Mouse (Mus musculus) cerebellum, adult (tissue): ENCODE measurements around the gene Gpr108.
A peak's percentile ranks its signal among the peaks of the same experiment; 100 is the strongest.

Experiments used
- ATAC-seq: cut with Nextera tagmentation; 2 replicates; pipeline ENCODE4 v1.9.2; 2017; ENCODE audit warnings: mild to moderate bottlenecking, moderate library complexity, mixed read lengths; ENCODE audit not compliant: insufficient number of reproducible peaks, low FRiP score, low TSS enrichment

The Gpr108 gene

DNA sequence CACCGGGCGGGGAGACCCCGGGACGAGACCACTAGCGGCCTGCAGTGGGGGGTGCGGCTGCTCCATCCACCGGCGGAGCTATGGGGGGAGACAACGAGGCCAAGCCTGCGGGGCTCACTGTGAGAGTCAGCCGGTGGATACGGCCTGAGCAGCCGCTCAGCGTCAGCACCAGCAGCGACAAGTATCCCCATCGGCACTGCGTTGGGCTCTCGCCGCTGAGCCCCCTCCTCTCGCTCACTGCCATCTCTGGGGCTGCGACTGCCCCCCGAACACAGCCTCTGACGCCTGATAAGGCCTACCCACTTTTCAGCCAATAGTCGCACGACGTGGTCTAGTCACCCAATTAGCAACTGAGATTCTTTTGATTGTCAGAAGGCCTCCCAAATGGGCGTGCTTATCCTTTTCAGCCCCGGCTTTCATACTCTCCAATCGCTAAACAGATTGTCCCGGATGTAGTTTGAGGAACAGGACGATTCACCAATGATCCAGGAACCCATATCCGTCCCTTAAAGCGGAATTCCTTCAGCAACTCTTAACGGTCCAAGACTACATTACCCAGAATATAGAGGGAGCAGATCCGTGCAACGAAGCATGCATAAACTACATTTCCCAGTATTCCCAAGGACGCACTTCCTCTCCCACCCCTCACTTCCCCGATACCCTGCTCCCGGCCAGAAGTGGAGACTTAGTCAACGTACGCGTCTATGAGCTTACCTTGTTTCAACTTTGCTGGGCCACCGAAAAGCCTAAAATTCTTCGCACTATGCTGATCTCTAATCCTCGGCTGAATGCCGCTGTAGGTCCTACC is 649 bp downstream of the Gpr108 start:
- peak; percentile 92 for ATAC-seq

GRCm38 (mm10) chr17:57246663-57247392 is 1.4 kb downstream of the Gpr108 start:
- ATAC-seq: no peak

DNA sequence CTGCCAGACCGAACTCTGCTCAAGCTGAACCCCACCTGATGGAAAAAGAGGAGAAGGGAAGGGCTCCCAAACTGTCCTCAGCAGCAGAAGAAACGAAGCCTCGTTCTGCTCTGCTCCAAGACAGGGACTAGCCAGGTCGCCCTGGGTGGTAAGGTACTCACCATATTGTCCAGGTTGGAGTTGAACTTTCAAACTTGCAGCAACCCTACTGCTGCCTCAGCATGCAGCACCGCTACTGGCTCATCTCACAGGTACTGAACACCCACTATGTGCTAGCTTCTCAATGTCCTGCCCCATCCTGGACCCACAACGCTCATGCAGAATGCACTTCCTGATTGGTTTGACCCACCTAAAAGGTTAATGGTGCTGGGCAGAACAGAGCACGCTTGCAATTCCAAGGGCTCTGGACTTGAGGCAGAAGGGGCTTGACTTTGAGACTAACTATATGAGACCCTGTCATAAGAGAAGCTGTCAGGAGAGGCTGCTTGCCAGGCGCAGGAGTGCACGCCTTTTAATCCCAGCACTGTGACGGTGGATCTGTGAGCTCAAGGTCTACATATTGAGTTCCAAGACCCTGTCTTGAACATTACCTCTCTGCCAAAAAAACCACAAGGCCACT is 2.8 kb downstream of the Gpr108 start:
- ATAC-seq: no peak

GRCm38 (mm10) chr17:57243650-57244370 is 4.4 kb downstream of the Gpr108 start:
- ATAC-seq: no peak

GRCm38 (mm10) chr17:57237181-57237580 is 11.1 kb downstream of the Gpr108 start:
- ATAC-seq: no peak

- ATAC-seq: no peak
Observed at GRCm38 (mm10) chr17:57235803-57236202, 12.4 kb downstream of the Gpr108 start.

GRCm38 (mm10) chr17:57234254-57234928 is 13.9 kb downstream of the Gpr108 start:
- ATAC-seq: no peak

DNA sequence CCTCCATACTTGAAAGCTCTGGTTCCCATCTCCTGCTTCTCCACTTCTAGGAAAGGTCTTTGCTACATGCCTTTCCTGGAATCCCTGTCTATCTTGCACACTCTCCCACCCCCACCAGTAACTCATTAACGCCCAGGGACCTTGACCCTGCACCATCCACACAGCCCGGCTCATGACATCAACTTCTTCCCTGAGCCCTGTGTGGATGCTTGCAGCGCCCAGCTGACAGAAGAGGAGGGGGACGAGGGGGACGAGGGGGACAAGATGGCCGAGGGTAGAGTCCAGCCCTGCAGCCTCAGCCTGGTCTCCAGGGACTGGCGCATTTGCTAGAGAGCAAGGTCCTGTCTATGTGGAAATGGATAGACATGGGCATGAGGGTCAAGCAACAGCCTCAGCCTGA is 15.2 kb downstream of the Gpr108 start:
- no peak for ATAC-seq

DNA sequence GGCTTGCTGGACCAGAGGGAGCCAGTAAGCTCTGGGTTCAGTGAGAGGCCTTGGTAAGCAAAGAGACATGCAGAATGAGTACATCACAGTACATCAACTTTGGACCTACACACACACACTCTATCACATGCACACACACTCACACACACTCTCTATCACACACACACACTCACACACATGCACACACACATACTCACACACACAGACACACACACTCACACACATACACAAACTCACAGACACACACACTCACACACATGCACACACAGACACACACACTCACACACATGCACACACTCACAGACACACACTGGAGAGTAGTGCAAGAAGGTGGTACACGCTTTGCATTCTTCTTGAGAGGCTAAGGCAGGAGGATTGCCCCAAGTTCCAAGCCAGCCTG is 16.0 kb downstream of the Gpr108 start:
- no peak for ATAC-seq

GRCm38 (mm10) chr17:57231321-57231771 is 16.9 kb downstream of the Gpr108 start:
- no peak for ATAC-seq

- no peak for ATAC-seq
Observed at GRCm38 (mm10) chr17:57230728-57231125, 17.5 kb downstream of the Gpr108 start.

DNA sequence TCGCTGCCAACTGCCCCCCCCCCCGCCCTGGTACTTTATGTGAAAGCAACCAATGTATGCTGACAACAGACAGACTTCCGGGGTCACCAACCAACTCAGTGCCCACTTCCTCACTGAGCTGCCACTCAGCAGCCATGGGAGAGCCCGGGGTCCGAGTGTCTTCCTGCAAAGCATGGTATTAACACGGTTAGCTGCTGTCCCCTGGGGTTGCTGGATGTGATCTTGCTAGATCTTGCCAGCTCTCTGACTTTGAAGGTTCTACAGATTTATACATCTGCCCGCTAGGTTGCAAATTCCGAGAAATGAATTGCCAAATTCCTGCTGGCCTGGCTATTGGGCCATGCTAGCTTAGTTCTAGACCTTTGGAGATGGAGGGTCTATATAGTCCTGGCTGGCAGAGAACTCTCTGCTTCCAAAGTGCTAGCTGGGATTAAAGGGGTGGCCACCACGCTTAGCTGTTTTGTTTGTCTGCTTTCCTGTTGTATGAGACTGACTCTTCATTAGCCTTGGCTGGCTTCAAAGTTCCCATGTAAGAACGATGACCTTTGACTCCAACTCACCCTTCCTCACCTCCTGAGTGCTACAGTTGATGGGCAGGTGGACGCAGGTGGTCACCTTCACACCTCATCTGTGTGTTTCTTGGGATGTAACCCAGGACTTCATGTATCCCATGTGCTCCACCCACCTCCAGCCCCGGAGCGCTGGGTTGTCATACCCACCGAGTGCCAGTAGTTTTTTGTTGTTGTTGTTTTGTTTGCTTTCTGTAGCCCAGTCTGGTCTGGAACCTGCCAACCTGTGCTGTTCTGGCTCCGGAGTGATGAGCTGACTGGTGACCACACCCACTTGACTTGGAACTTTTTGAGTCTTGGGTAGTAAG is 18.2 kb downstream of the Gpr108 start:
- no peak for ATAC-seq

DNA sequence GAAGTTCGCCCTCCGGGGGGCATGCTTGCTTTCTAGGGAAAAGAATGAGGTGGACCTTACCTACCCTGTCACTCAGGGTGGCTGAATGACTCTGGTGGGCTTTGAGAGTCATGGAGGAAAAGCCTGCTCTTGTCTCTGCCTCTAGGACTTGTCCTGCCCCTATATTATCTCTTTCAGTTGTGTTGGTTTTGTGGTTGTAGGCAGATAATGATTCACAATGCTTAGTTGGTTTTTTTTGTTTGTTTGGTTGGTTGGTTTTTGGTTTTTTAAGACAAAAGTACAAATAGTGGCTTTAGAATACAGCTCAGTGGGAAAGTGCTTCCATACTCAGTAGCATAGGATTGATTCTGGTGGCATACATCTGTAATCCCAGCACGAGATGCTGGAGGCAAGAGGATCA is 19.4 kb downstream of the Gpr108 start:
- no peak for ATAC-seq

- ATAC-seq: no peak
Observed at GRCm38 (mm10) chr17:57228014-57228413, 20.2 kb downstream of the Gpr108 start, which contains the start of gene C3. Gene C3, minus strand, starts transcription at chr17:57228136.

- ATAC-seq: no peak
Observed at GRCm38 (mm10) chr17:57227468-57227867, 20.8 kb downstream of the Gpr108 start.

DNA sequence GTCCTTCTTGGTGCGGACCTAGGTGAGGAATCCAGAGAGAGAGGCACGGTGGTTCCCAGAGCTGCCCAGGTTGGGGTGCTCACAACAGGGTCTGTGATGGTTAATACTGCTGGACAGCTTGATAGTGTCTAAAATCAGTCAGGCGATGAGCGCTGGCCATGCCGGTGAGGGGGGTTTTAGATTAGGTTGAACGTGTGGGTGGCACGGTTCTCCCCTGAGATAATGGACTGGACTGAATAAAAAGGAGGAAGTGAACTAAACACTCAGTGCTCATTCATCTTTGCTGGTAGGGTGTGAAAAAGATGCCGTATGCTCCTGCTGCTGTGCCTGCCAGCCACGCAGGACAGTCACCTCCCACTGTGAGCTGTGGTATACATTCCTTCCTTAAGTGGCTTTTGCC is 24.9 kb downstream of the Gpr108 start:
- ATAC-seq: no peak

- no peak for ATAC-seq
Observed at GRCm38 (mm10) chr17:57221911-57222310, 26.3 kb downstream of the Gpr108 start.

GRCm38 (mm10) chr17:57219884-57220207 is 28.4 kb downstream of the Gpr108 start:
- no peak for ATAC-seq
